Mouse (Mus musculus): ENCODE measurements around the gene Foxn3. TPM values are rescaled to one million over a fixed set of nuclear protein-coding genes. Genes with fewer than 3 reads are reported as not detected.

Gene Foxn3
- total RNA-seq, 1 experiment from 2014 or later: 68.9 TPM

DNA sequence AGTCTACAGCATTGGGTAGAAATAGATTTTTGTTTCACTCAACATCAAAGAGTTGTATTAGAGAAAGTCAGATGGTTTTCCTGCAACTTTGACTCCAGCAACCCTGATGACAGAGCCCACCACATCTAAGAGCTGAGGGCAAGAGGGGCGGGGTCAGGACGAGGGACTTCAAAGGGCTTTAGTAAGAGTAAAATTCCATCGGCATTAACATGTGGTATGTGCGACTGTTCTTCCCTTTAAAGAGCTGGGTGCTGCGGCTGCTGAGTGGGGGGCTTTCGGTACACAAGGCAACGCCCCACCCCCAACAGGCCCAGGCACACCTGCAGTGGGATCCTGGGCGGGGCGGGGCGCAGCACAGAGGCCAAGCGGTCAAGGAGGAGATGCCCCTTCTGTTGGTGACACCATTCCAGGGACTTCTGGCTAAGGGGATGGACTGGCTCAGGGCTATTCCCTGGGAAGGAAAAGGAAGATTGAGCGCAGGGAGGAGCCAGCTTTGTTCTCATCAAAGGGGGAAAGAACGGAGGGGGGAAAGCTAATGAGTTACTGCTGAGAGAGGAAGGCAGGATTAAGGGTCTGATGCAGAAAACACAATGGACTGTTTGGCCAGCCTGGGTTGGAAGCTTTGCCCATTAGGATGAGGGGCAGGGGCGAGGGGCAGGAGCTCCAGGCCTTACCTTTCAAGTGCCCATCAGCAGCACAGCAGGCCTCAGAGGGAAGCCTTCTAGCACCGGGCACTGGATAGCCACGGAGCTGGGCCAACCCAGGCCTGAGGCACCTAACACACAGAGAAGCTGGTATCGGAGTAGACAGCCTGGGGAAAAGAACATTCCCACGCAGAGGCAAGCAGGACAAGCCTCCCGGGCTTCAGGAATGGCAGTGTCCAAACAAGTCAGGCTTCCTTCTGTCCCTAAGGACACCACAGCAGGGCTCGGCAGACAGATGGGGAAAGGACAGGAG is 233.8 kb downstream of the Foxn3 start:
- no peak for DNase-seq

DNA sequence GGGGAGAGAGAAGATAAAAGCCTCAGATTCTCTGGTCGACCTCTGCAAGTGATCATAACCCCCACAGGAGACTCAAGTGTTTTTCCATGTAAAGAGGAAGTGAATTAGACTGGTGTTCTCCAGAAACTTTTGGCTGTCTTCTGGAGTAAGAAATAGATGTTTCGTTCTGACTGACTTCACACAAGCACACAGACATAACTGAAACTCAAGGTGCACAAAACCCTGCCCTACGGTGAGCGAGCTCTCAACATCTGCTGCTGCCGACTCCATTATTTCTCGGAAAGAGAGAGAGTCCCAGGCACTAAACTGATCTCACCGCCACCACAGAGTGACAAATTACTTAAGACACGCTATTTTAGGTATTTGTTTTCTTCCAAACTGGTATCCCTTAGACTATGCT is 237.2 kb downstream of the Foxn3 start:
- DNase-seq: no peak

DNA sequence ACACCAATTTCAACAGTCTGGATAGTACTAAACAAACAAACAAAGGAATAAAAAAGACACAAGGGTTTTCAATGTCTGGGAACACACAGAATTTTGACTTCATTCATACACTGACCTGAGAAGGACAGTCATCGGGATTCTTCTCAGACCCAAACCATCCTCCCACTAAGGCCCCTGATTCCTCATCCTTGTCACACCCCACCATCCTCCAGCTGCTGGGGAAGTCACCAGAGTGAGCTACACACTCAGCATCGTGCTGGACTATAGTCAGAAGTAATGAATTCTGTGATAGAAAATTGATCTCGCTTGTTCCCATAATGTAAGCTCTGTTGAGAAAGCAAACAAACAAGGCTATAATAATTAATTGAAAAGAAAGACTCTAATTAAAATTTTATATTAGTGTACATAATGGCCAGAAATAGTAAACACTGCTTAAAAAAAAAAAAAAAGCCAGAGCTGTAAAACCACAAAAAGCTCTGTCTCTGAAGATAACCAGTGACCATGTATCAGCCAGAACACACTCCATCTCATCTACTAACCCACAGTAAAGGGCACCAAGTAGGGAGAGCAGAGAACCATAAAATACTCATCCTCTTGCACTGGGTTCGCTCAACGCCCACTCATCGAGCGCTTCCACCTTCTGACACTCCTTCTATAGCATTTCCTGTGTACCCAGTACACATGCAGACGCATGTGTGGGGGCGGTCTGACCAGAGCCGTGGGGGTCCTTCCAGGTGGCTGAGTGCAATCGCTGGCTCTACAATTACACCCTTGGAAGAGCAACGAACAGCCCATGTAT is 241.6 kb downstream of the Foxn3 start:
- no peak for DNase-seq

DNA sequence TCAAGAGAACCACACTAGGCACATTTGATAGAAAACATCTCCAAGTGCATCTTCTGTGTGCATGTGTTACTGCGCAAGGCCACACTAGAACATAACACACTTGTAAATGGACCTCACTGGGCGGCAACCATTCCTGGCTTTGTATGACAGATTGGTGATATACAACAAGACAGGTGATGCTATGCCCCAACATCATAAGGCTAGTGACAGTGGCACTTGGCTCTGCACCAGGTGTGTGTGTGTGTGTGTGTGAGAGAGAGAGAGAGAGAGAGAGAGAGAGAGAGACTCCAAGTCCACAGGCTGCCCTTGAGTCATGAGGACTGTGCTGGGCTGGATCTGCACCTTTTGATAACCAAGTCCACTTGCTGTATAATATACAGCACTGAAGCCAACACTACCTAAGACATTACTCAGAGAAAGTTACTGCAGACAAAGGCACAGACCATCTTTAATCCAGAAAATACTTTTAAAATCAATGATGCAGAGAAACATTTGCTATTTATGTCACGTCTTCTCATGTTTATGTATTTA is 242.4 kb downstream of the Foxn3 start:
- no peak for DNase-seq

DNA sequence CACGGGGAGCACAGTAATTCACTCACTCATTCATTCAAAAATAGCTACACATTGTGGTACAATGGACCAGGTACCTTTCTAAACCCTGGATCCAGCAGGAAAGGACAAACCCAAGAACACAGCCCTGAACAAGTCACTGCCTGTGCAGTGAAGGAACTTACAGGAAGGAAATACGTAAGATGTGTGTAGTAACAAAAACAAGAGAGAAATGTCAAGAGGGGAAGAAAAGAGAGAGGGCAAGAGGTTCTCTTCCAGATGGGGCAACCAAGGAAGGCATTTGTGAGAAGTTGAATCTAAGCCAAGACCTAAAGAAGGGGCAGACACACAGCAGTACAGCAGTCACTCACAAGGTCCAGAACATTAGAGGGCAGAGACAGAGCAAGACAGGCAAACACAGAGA is 243.5 kb downstream of the Foxn3 start:
- no peak for DNase-seq

DNA sequence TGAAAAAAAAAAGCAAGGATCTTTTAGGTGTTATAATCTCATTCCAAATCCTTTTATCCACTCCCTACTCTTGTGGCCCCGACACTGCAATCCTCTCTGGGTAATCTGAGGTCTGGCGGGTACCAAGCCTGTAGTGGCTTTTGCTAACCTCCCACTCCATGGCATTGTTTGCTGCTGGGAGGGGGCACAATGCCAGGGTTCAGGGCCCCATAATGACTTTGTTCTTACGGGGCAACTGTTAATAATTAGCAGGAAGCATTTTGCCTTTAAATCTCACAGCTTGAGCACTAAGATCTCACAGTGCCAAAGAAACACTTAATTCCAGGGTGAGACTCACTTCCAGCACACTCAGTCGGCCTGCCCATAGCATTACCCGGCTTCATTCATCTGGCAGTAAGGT is 244.2 kb downstream of the Foxn3 start:
- DNase-seq: no peak

DNA sequence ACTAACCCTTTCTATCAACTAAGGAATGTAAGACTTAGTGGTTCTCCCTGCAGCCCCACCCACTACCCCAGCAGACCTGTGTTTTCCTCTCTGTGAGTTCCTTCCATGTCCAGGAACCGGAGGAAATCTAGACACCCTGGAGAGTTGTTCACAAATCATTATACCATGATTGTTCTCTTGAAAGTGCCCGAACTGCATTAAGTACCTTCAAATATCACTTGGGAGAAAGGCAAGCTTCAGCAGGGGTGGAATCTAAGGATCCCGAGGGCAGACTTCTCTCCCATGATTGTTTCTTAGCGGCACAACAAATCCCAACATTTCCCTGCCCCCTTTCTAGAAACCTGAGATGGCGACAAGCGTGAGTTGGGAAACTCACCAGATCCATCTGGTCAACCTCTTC is 247.5 kb downstream of the Foxn3 start:
- no peak for DNase-seq

DNA sequence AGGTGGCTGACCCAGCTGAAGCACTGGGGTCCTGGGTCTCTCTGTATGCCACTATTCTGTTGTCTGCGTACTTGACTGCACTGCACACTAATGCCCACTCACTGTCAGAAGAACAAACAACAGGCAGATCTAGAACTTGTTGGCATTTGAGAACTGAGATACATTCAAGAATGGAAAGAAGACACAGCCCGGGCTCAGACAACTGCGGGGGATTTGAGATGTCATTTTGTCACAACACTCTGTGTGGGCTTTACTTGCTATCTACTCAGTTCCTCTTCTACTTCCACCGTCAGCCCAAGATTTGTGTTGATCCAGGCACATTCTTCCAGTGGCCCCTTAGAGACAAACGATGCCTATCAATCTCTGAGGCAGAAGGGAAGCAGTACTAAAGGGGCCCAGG is 248.6 kb downstream of the Foxn3 start:
- no peak for DNase-seq

DNA sequence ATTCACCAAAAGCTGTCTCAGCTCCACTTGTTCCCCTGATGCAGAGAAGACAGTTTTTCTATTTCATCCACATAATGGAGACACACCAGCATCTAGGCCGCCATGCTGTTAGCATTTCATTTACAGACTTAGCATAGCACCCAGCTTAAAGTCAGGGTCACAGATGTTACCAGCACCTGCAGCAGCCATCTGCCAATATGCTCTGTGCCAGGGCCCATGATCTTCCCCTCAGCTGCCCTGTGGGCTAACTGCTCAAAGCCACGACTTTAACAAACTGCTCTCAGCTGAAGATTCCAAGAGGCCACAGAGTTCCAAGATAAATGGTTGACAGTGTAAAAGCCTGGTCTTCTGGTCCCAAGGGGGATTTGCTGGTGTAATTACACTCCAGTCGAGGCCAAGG is 252.1 kb downstream of the Foxn3 start:
- no peak for DNase-seq

DNA sequence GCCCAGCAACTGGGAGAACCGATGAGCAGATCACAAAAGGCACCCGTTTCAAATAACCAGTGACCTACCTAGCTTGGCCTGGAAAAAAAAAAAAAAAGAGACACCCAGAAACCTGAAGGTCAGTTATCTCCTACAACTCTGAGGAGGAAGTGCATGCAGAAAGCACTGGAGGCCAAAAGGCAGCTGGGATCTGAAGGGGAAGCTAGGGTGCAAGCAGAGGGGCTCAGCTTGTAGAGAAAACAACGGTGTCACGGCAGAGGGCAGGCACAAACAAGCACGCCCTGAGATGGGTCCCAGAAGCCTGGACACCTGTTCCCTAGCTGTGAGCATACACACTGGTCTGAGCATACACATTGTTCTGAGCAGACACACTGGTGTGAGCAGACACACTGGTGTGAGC is 253.4 kb downstream of the Foxn3 start:
- DNase-seq: no peak

DNA sequence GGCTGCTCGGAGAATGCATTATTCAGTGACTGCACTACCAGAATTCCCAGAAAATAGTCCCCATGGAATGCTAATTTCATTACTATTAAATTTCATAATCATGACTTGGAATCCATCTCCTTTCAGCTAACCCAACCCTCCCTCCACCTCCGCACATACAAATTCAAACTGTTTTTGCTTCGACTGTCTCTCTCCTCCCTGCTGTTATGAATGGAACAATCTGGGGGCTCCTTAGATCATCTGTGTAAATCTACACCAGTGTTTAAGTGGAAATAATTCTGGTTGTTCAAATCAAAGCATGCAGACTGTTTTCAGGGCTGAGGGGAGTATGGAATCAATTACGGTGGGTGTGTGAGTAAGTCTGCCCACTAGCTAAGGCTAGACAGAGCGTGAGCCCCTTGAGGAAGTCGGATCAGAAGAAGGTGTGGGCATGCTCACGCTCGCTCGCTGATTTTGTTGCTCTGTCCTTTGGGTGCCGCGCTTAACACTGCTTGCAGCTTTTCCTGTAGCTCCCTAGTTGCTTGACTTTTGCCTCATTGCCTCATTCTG is 254.8 kb downstream of the Foxn3 start:
- no peak for DNase-seq

DNA sequence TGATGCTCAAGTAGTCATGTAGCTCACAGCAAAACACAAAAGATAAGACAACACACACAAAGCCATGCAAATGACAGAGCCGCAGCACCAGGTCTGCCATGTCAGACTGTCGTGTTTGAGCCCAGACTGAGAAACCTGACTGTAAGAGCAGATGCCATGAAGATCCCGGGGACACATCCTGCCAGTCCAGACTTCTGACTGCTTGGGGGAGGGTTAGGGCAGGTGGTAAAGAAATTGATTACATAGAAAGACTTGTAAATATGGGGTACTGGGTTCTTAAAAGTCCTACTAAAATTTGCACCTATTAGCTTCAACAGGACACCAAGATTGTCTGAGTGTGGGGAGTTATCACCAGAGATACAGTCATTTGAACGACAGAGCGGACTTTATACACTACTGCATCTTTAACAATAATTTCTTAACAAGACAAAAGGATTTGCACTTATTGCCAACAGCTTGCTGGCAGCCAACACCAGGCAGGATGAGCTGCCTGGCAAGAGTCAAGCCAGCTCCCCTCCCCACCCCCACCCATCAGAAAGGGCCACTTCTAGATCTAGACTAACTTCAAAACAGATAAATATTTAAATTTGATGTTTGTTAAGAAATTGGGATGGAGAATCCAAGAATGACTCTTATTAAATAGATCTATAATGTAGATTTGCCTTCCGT is 256.7 kb downstream of the Foxn3 start:
- no peak for DNase-seq

DNA sequence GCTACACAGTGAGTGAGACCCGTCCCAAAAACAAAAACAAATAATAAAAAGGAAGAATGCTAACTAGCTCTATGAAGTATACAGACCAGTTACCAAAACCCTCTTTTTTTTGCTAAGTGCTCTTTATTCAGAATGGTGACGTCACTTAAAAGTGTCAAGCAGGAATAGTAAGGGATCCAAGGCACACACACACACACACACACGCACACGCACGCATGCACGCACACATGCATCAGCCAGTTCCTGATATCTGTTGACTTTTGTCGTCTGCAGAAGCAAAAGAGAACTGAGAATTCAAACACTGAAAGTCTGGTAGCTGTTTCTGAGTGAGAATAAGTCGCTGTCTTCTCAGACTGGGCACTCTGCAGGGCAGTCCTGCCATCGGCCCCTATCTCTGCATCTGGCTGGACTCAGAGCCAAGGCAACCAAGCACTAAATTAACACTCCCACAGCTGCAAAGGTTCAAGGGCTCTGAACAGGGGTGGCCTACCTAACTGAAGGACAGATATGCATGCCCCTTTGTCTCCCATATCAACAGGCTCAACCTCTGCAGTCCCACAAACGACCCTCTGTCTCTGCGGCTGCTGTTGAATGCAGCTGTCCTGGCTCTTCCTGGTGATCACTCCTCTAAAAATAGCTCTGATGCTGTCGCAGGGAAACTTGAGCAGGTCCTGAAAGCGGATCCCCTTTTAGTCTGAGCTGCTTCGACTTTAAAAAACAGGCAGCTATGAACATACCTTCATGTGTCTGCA is 257.4 kb downstream of the Foxn3 start:
- no peak for DNase-seq

DNA sequence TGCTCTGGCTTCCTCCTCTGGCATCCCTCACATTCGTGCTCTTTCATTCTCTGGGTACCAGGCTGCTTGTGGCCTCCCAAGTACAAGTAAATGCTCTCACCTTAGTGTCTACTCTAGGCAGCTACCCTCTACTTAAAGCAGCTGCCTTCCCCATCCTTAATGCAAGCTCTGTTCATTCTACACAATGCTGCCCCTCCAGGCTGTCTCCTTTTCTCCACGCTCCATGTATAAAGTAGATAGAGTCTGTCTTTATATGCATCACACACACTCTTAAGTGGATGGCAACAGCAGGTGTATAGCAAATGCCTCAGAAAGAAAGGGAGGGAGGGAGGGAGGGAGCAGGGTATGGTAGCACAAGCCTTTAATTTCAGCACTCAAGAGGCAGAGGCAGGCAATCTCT is 258.1 kb downstream of the Foxn3 start:
- no peak for DNase-seq

DNA sequence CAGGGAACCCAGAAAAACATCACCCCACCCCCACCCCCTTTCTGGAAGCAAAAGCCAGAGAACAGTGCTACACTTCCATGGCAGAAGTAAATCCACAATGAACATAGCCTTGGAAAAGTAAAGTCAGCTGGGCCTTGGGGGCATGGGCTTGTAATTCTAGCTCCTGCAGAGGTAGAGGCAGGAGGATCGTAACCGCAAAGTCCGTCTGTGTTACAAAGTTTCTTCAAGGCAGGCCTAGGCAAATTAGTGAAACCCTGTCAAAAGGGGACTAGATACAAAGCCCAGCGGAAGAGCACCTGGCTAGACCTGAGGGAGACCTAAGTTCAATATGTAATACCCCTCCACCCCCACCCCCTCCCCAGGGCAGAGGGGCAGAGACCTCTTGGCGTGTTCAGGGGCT is 259.3 kb downstream of the Foxn3 start:
- no peak for DNase-seq

DNA sequence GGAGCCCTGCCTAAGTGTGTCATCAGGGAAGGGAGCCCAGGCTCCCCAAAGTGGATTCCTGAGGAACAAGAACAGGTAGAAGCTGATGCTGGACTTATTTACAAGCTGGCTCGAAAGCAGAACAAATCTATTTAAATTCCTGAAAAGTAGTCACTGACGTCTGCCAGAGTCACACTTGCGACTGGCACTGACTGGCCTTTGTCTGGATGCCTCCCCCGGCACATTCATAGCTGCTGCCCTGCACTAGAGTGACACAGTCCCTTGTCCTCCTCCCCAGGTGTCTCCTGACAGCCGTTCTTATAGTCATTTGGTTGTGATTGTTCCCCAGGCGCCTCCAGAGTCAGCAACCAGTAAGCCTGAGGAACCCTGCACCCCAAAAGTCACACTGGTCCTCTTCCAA is 259.8 kb downstream of the Foxn3 start:
- DNase-seq: no peak

DNA sequence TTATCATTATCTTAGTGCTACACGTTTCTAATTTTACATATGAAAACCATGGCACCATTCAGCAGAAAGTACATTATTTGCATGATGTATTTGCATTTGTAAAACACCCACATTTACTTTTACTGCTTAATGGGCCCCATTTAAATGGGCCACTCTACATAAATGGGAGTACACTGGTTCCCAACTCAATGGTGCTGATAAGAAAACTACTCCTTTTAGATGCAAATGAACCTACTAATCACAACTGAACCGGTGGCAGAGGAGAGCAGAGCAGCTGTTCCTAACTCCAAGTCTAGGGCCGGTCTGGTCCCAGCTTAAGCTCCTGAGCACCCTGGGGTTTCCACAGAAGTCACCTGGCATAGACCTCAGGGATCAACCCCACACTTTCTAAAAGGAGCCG is 263.5 kb downstream of the Foxn3 start:
- no peak for DNase-seq

DNA sequence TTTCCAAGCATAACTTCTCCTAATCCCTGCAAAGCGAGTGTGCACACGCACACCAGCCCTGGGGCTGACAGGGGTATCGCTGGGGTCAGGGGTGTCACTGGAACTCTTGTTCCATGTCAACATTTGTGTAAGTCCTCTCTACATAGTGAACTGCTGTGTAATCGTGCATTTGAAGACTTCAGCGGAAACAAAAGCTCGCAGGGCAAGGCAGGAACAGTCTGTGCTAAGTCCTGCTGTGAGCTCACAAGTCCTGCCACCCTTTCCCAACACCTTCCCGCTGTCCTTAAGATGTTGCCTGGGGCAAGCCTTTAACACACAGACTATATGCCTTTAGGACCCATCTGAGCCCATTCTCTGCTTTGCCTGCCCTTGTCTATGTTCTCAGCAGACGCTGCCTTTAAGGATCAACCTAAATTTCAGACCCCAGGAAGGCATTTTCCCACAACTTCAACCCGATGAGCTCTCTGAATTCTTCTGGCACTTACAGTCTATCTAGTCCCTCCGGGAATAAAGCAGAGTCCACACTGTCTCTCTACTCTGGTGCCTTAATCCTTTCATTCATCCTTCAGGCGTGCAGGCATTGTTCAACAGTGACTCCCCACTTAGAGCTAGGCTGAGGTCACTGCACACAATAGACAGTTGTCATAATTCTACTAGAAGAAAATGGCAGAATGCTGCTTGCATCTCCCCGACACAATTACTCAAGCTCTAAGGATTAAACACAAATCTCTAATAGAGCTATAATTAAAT is 264.4 kb downstream of the Foxn3 start:
- no peak for DNase-seq

DNA sequence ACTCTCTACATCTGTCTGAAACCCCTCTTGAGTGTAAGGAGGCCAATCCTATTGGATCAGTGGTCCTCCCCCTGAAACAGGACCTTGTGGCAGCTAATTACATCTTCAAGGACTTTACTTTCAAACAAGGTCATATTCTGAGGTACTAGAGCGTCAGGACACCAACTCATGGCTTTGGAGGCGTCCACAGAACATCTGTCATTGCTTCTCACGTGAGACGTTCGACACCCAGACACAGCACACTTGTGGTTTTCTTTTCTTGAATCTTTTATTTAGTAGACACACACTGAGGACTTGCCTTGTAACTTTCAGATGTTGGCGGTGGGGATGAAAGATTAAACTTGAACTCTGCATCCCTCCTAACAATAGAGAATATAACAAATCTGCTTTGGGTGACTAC is 265.1 kb downstream of the Foxn3 start:
- no peak for DNase-seq

DNA sequence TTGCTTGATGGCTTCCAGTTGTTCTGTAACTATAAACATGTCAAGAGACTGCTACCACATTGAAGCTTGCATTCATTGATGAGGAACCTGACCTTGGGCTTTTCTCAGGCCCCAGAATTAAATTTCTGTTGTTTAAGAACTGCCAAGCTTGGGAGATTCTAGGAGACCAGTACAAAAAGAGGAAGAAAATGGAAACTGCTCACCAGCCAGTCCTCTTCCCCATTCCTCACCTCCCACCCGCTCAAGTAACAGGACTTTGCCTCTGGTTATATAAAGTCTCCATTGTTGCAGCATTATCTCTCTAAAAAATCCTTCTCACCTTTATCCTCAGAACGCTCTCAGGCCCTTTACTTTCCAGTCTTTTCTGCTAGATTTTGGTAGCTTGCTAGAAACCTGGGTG is 265.6 kb downstream of the Foxn3 start:
- DNase-seq: no peak

DNA sequence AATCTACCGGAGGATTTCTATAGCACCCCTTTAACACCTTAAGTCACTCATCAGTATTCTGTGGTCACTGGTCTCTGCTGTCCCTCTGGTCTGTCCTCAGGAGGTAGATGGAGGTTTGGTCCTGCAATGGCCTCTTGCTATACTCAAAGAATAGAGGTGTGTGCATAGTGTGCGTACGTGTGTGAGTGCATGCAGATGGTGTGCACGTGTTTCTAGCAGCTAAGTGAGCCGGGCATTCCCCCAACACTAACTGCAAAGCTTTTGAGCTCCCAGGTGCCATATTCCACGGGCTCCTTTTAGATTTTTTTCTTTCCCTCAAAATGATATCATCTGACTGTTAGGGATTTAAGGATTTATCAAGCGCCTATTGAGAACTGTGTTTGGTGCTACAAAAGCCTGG is 269.9 kb downstream of the Foxn3 start:
- no peak for DNase-seq

Data from adrenal gland, postnatal 14 days (tissue).